Mouse (Mus musculus): ENCODE results near the gene Eef1a1.

- TF ChIP-seq CTCF (IDR thresholded peaks at IDR 0.05; ENCODE audit: control insufficient read depth, insufficient read depth, low read length), result no peak
- TF ChIP-seq POLR2A (IDR thresholded peaks at IDR 0.05; ENCODE audit: borderline replicate concordance, control insufficient read depth, low read depth, low read length), result no peak
Measured at GRCm38 (mm10) chr9:78474771-78475382, 14.1 kb downstream of the Eef1a1 start.

All from bone marrow, adult 2 months (tissue).